Mouse (Mus musculus): ENCODE measurements at regions not wholly inside any gene's neighbourhood (a gene's known extent, or its start where the extent isn't known, plus 50 kb on each side); places are given as distances from the start of the nearest gene placed in this dataset.
A peak's percentile ranks its signal among the peaks of the same experiment; 100 is the strongest.

GRCm38 (mm10) chr10:113285483-113285882 lies 356.7 kb upstream of the Atxn7l3b start:
- DNase-seq (ENCODE audit: low spot score in 2 of 2): no peak

- DNase-seq (ENCODE audit: low spot score in 2 of 2): peak; percentile 32 to 71
Observed at GRCm38 (mm10) chr10:113240766-113241372, 312.1 kb upstream of the Atxn7l3b start.

Data from layer of hippocampus, adult 18-20 months (tissue).